Mouse (Mus musculus) testis, adult 2 months (tissue): ENCODE measurements around the gene Actg1.

Experiments used
- CTCF ChIP-seq: fragments of 200-500 bp; IDR thresholded peaks from 2 replicates; pipeline ENCODE4 v1.5.1; 2012; ENCODE audit warnings: low read depth, mild to moderate bottlenecking, inconsistent platforms, low read length, moderate library complexity; ENCODE audit not compliant: control insufficient read depth, insufficient read depth, insufficient replicate concordance
- POLR2A ChIP-seq: fragments of 200-500 bp; IDR thresholded peaks from 2 replicates; pipeline ENCODE4 v1.6.1; 2012; ENCODE audit warnings: low read depth, mild to moderate bottlenecking, inconsistent platforms, low read length, moderate library complexity; ENCODE audit not compliant: control insufficient read depth

GRCm38 (mm10) chr11:120341661-120342060, 6.7 kb downstream of the Actg1 start:
- TF ChIP-seq CTCF (no peak), POLR2A (no peak)
